Mouse (Mus musculus): ENCODE measurements around the gene Cnih4.

Cnih4 gene

GRCm38 (mm10) chr1:181143950-181144836 is at the start of gene Cnih4, which contains the start of gene Nvl:
Gene Cnih4 (plus strand): TSS chr1:181144693.
Gene Nvl (minus strand): TSS chr1:181144204.
- DNase-seq (ENCODE audit: low spot score), result peak; percentile 70

GRCm38 (mm10) chr1:181117112-181117511 is 27.4 kb upstream of the Cnih4 start:
- DNase-seq (ENCODE audit: low spot score), result no peak

GRCm38 (mm10) chr1:181124145-181124544 is 20.3 kb upstream of the Cnih4 start:
- DNase-seq (ENCODE audit: low spot score), result no peak

- DNase-seq (ENCODE audit: low spot score), result no peak
These were observed 18.6 kb upstream of the Cnih4 start for GRCm38 (mm10) chr1:181125916-181126315.

GRCm38 (mm10) chr1:181126766-181127165 is 17.7 kb upstream of the Cnih4 start:
- DNase-seq (ENCODE audit: low spot score), result no peak

GRCm38 (mm10) chr1:181131915-181132314 is 12.6 kb upstream of the Cnih4 start:
- no peak for DNase-seq (ENCODE audit: low spot score)

- DNase-seq (ENCODE audit: low spot score), result no peak
These were observed 5.8 kb upstream of the Cnih4 start for GRCm38 (mm10) chr1:181138730-181139129.

GRCm38 (mm10) chr1:181143609-181143949 is 914 bp upstream of the Cnih4 start:
- no peak for DNase-seq (ENCODE audit: low spot score)

- no peak for DNase-seq (ENCODE audit: low spot score)
These were observed 473 bp downstream of the Cnih4 start for GRCm38 (mm10) chr1:181144966-181145365.

GRCm38 (mm10) chr1:181146187-181146586 is 1.7 kb downstream of the Cnih4 start:
- DNase-seq (ENCODE audit: low spot score), result no peak

- no peak for DNase-seq (ENCODE audit: low spot score)
These were observed 4.0 kb downstream of the Cnih4 start for GRCm38 (mm10) chr1:181148540-181148939.

GRCm38 (mm10) chr1:181149373-181150017 is 5.0 kb downstream of the Cnih4 start:
- DNase-seq (ENCODE audit: low spot score), result no peak

- DNase-seq (ENCODE audit: low spot score), result no peak
These were observed 5.9 kb downstream of the Cnih4 start for GRCm38 (mm10) chr1:181150431-181150826.

- peak; percentile 67 for DNase-seq (ENCODE audit: low spot score)
These were observed 6.5 kb downstream of the Cnih4 start for GRCm38 (mm10) chr1:181150827-181151534.

- DNase-seq (ENCODE audit: low spot score), result no peak
These were observed 7.0 kb downstream of the Cnih4 start for GRCm38 (mm10) chr1:181151541-181151940.

GRCm38 (mm10) chr1:181167816-181168215 is 23.3 kb downstream of the Cnih4 start:
- no peak for DNase-seq (ENCODE audit: low spot score)

GRCm38 (mm10) chr1:181168377-181168776 is 23.9 kb downstream of the Cnih4 start:
- no peak for DNase-seq (ENCODE audit: low spot score)

GRCm38 (mm10) chr1:181170210-181170609 is 25.7 kb downstream of the Cnih4 start:
- no peak for DNase-seq (ENCODE audit: low spot score)

- DNase-seq (ENCODE audit: low spot score), result no peak
These were observed 44.4 kb downstream of the Cnih4 start for GRCm38 (mm10) chr1:181188925-181189324.

- DNase-seq (ENCODE audit: low spot score), result no peak
These were observed 55.0 kb downstream of the Cnih4 start for GRCm38 (mm10) chr1:181199446-181199845.

- no peak for DNase-seq (ENCODE audit: low spot score)
These were observed 65.7 kb downstream of the Cnih4 start for GRCm38 (mm10) chr1:181210147-181210546.

GRCm38 (mm10) chr1:181210601-181211402 is 66.3 kb downstream of the Cnih4 start:
- DNase-seq (ENCODE audit: low spot score), result no peak

All from urinary bladder, postnatal 10 days (tissue).